Mouse (Mus musculus) cerebellum, adult 18-20 months (tissue): ENCODE data around the gene Elovl1.

Experiments
- DNase-seq, 2 experiments: peaks; one replicate each; pipeline ENCODE4 v3.0.0; 2021

Gene Elovl1

DNA sequence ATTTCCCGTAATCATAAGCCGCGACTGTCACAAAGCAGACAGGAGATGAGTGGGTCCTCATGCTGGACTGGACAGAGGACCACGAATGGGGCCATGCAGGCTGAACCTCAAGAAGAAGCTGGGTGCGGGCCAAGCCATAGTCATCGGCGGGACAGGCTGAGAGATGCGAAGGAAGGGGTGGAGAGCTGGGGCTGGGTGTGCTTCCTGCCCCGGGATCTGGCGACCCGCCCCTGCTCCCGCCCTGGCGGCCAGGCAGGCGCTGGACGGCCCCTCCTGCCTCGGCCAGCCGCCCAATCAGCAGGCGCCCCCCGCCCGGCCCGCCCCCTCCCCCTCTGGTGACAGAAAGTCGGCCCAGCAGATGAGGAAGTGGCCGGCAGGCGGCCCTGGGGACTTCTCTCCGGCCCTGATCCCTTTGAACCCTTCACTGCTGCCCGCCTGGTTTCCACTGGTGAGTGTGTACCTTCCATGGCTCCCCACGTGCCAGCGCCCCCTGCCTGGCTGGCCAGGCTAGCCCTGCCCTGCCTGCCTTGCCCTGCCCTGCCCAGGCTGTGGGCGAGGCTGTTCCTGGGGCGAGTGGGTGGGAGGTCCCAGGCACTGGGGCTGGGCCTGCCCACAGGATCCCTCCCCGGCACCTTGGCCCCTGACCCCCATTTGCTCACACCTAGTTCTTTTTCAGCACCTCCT, at the start of gene Elovl1:
TSS of gene Elovl1 (plus strand) at position 326 of the 684 bp plus-strand sequence.
- peak; percentile 72 to 77 for DNase-seq

DNA sequence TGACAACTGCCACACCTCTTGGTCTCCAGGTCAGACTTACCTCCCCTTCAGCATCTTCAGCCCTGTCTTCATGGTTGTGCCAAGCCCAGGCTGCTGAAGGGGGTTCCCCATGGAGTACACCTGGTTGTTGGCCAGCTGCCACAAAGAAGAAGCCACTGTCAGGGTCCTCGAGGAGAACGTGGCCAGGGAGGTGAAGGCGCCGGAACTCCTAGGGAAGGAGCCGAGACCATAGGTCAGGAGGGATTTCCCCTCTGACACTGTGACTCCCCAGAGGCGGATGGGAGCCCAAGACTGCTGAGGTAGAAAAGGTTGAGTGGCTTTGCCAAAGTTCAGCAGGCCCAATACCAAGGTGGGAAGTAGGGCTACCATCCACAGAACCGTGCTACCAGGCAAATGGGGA, 44.6 kb upstream of the Elovl1 start:
- no peak for DNase-seq

DNA sequence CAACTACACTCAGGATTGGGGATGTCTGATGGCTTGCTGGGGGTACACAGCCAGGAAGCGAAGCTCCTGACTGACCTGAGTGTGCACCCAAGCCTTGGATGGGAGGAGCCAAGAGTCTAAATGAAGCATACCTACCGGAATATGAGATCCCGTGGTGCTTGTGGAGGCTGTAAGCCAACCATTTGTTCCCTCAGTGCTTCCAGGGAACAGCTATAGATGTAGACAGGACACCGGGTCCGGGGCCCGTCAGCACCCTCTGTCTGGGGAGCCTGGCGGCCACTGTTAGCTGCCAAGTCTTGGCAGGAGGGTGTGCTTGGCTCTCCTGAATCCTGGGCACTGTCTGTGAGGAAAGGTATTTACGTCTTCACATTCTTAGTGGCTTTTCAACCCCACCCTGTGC, 40.6 kb upstream of the Elovl1 start:
- DNase-seq: no peak

DNA sequence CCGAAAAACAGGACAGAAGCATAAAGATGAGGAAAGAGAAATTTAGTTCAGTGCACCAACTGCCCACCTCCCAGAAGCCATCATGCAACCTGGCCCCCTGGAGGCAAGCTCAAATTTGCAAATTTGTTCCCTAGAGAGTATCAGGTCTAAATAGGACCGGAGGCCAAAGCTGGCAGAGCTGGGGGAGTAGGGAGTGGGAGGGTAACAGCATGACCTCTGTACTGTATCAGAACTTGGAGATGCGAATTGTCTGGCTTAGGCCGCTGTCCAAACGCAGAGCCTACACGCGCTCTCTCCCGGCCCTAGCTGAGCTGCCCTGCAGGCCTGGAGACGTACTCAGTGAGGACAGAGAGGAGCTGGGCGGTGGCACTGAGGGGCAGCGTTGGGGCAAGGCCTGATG, 37.7 kb upstream of the Elovl1 start:
- DNase-seq: no peak

DNA sequence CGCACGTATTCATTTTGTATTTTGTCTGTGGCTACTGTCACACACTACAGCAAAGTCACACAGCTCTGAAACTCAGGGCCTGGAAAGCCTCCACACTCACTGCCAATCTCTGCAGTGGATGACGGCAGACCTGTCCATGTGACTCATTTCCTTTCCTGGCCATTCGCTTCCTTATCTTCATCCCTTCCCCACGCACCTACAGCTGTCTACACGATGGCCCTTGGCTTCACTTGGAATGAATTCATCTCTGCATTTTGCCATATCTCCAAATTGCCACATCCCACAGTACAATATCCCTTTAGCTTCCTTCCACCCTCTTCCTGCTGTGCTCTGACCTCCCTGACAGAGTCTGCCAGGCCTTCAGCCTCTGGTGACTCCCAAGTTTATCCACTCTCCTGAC, 33.4 kb upstream of the Elovl1 start:
- no peak for DNase-seq

DNA sequence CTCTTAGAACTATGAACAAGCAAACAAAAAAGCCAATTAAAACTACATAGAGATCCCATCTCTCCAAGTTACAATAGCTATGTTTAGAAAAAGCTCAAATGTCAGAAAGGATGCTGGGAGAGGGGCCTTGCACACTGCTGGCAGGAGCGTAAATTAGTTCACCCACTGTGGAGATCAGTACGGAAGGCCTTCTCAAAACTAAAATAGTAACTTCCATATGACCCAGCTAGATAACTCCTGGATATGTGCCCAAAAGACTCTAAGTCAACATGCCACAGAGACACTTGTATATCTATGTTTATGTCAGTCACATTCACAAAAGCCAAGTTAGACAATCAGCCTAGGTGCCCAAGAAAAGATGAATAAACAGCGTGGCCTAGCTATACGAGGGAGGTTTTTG, 32.6 kb upstream of the Elovl1 start:
- DNase-seq: no peak

DNA sequence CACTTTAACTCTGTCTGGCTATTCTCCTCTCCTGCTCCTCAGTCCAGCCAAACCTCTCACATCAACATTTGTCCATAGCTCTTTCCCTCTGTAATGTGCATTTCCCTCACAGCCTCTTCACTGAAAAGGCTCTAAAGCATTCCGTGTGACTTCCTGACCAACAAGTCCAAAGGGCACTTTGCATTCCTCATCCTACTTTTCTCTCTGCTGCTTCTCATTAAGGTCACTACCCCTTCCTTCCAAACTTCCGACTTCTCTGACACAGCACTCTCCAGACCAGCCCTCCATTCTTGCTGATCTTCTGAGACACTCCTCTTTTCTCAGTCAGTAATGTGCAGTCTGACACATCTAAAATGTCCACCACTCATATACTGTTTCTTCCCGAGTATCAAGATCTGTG, 31.5 kb upstream of the Elovl1 start:
- no peak for DNase-seq

DNA sequence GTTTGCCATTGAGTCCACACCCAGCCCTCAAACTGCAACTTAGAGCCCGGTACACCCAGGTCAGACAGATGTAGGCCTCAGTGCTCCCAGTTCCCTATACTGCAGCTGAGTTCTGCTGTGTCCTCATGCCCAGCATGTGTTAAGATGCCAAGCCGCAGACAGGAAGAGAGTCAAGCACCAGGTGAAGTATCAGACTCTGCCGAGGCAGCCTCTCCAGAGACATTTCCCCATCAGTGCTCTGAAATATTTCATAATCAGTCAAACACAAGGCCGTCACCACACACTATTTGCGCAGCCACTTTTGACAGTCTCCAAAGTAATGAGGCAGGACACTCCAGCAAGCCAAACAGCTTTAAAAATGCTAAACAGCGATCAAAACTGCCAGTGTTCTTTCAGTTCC, 29.5 kb upstream of the Elovl1 start:
- DNase-seq: no peak

DNA sequence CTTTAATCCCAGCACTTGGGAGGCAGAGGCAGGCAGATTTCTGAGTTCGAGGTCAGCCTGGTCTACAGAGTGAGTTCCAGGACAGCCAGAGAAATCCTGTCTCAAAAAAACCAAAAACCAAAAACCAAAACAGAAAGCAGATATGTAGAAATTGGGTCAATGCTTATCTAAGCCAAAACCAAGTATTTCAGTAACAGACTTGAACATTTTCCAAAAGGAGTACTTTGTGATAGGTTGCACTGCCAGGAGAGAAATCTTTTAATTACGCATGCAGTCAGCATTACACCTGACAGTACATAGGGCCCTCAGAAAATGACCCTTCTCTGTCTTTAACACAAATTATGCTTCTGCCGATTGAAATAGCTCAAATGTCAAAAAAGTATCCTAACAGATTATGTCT, 26.5 kb upstream of the Elovl1 start:
- DNase-seq: no peak

DNA sequence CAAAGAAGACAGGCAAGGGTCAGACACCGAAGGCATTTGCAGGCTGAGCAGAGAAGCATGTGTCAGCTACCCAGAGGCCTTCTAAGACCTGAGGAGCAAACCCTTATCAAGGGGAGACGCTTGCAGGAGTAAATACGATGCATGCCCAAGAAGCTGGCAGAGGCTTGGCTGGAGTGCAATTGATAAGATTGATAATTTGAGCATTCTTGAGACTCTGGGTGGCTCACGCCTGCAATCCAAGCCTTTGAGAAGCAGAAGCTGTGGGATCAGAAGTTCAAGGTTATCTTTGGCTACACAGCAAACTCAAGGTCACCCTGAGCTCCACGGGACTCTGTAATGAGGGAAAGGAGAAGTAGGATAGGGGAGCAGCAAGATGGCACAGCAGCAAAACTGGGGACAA, 26.0 kb upstream of the Elovl1 start:
- no peak for DNase-seq

DNA sequence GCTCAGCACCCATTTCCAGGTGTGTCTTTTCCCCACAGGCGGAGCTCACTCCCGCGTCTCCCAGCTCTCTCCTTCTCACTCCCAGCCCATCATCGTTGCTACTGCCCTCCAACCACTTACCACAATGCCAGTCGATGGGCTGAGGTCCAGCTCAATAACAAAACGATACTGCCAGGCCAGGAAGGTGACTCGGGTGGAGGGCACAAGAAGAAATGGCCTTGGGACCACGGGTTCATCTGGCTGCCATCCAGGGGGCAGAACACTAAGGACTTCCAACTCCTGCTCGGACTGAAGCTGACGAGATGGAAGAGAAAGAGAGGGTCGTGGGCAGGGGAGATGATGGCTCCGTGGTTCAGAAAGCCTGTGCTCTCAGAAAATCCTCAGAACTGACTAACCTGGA, 25.2 kb upstream of the Elovl1 start:
- no peak for DNase-seq

DNA sequence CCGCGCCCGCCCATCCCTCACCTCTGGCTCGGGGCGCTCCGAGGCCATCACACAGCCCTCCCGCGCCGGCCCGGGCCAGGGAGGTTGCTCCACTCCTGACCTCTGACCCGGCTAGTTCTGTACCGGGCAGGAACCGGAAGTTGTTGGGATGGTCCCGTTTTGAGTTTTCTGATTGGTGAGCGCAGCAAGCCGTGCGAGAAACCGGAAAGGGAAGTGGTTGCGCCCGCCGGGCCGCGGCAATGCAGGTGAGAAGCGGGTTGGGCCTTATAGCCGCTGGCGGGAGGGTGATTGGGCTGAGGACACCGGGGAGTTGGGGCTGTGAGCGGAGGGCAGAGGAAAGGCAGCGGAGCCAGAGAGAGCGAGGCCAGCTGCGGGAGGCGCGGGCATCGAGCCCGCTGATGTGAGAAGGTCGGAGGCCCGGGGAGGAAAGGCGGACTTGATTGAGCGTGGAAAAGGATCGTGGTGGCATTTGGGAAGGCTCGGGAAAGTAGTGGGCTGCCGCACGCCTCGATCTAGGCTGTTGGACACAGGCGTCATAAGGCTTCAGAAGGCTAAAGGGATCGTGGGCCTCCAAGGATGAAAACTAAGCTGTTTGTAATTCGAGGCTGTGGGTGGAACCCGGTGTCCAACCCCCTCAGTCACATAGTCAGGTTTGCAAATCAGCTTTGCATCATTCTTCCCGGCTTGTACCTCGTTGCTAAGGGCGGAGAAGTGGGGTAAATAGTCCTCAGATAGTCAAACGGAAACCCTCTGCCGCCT, 18.6 kb upstream of the Elovl1 start, which contains the start of the genes Szt2 and Med8:
TSS of gene Szt2 (minus strand) at position 132 of the 759 bp plus-strand sequence.
TSS of gene Med8 (plus strand) at position 196 of the 759 bp plus-strand sequence.
- peak; percentile 89 to 94 for DNase-seq

DNA sequence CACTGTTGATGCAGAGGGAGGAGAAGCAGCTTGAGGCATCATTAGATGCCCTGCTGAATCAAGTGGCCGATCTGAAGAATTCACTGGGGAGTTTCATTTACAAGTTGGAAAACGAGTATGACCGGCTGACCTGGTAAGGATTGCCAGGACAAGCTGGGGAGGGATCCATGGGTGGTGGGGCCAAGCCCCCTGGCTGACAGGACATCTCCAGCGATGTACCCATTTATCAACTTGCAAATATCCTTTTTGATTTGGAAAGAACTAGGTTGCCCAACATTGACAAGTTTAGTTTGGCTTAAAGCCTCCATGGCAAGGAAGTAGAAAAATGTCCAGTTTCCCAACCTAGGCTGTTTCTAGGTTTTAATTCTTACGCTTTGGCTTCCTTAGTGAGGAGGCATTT, 17.0 kb upstream of the Elovl1 start:
- no peak for DNase-seq

DNA sequence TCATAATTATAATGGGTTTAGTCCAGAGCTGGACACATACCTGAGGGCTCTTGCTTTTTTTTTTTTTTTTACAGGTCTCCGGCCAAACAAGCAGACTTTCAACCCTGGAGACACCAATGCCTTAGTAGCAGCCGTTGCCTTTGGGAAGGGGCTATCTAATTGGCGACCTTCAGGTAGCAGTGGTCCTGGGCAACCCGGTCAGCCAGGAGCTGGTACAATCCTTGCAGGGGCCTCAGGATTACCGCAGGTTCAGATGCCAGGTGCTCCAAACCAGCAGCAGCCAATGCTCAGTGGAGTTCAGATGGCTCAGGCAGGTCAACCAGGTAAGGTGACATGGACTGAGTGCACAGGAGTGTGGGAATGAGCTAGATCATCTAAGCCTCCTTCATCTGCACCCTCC, 14.3 kb upstream of the Elovl1 start:
- DNase-seq: peak; percentile 35 to 38

DNA sequence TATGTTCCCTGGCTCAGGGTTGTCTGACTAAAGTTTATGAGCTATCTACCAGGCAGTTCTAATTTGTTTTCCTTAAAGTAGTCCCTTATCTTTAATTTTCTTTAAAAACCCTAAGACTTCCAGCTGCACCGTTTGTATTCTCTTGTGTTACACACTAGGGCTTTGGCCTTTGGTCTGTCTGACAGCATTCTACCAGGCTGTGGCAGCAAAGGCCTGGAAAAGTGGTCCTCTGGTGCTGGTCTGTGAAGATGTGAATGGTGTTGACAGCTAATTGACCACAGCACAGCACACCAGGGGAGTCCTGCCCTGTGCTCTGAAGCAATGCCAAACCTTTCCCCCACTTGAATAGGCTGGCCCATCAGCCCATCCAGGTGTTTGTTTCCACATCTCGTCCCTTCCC, 12.1 kb upstream of the Elovl1 start:
- no peak for DNase-seq

DNA sequence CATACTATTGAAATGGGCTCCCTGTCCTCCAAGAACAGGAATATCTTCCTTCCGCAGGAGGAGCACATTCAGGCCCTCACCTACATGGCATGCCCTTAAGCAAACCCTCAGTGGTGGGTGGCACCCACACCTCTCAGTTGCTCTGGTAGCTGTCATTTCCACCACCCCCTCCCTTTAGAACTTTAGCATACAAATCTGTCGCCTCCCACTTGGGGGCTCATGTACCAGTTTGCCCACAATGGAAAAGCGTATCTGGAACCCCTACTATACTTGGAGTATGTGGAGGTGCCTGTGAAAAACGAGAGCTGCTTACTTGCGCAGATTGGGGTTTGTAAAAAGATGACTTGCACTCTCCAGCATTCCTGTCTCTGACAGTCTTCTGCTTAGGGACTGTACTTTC, 11.6 kb upstream of the Elovl1 start:
- DNase-seq: no peak

DNA sequence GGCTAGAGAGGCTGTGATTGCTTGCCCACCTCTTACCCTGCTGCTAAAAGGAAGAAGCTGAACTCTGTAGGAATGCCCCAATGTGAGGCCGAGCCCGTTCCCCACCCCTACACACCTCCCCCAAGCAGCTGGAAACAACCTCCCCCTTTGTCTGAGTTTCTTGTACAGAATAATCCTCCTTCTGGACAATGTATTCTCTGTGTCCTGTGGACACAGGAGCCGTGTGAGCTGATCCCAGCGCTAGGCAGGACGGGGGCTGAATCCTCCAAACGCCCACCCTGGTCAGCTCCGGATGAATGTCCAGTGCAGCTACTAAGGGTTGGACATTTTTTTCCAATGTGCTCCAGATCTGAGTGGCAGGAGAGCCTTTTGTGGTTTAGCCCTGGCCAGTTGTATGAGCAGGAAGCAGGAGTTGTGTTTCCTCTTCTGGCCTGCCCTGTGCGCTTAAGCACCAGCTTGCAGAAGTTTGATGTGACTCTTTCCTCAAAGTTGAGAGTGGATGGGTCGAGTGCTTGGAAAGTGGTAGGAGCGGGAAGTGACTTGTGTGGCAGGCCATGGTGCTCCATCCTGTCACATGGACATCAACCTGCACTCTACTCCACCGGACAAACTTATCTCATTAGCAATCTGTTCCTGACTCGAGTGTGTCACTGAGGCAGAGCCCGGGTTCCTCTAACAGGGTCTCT, 10.6 kb upstream of the Elovl1 start:
- no peak for DNase-seq

DNA sequence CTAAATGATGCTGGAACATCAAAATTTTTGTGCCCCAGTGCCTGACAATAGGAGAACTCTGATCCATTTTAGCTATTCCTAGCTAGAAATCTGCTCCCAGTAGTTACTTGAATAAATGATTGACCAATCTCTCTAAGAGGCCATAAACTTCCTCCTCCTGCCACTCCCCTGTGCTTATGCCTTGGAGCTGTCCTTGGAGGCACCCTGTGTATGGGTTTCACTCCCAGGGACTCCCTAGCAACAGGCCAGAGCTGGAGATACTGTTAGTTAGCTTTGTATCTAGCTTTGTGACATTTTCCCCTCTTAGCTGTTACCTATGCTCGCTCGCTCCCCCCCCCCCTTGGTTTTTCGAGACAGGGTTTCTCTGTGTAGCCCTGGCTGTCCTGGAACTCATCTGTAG, 6.5 kb upstream of the Elovl1 start:
- no peak for DNase-seq

DNA sequence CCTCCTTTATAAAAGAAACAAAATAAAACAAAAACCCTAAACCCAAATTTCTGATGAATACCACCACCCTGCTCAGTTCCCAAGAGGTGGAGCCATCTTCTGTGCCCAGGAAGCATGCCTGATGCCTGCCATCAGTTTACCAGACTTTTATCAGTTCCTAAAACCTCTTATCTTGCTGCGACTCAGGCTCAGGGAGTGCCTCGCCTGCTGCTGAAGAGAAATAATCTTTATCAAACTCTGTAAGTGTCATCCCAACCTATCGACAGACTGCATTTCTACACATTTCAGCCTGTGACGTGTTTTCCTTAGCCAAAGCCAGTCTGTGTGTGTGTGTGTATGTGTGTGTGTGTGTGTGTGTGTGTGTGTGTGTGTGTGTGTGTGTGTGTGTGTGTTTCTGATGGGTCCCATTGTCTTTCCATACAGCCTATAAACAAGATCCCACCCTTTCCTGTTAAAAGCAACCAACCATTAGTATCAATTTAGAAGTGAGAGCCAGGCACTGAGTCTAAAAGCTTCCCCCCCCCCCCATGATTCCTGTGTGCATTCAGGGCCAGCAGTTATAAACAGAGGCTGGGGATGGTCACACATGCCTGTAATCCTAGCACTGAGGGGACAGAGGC, 3.2 kb upstream of the Elovl1 start:
- DNase-seq: no peak

DNA sequence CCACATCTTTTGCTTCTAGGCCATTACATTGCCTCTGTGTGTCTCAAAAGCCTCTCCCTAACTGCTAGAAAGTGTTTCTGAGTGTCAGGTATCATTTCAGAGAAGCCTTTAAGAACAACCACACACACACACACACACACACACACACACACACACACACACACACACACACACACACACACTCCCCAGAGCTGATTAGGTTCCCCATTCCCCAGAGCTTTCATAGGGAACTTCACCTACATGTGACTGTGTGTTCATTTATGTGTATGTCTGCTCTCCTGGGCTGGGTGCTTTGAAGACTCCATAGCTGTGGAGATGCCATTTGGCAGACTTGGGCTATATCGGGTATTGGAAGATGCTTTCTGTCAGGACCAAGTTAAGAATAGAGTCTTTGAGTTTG, 2.5 kb upstream of the Elovl1 start:
- DNase-seq: no peak

DNA sequence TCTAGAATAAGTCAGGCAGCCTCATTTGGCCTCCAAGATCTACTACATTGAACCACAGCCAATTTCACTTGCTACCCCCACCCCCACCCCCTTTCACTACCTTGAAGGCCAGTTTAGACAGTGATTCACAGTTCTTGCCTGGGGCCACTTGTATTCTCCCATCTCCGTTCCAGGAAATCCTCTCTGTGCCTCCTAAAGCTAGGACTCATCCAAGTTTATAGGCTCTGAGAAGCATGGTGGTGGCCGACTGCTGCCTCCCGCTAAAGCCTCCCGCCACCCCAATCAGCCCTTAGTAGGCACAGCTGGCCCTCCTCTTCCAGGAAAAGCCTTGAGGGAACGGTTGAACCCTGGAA, 502 bp upstream of the Elovl1 start:
- DNase-seq: no peak

DNA sequence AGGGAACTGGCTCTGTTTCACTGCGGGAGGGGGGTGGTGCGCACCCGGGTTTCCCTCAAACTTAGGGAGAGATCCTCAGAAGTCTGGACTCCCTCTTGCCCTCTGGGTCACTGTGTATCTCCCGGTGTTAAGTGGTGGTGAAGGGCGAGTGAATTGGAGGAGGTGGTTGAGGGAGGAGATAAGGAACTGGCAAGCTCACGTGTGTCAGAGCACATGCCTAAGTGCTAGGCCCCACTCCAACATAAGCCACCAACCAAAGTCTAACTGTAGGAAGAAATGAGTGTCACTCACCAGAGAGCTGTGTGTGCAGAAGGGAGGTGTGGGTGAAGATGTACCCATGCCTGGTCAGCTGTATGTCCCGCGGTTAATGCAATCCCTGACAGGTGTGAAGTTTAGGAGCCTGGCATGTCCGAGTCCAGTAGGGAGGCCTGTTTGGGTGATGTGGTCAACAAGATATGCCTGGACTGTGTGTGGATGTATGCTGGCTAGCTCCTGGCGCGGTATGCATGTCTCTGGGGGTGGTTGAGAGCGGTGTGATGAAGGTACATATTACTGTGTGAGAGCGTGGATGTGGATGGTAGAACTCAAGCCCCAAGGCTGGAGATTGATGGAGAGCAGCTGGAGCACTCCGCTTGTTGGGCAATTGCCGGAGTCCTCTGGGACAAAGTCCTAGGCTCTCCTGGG, 780 bp downstream of the Elovl1 start:
- DNase-seq: no peak
